Comparison of ENCODE assay signal across 10 mouse cellular contexts in genomic region chr11:86841261-86841660, GRCm38 (mm10). TPM values are rescaled to one million over a fixed set of nuclear protein-coding genes. Genes with fewer than 3 reads are reported as not detected.
DNase-seq lines count a peak whose midpoint lies in the region; ATAC-seq and TF ChIP-seq lines count a peak whose summit lies in the region.
"Had no signal": no experiment of that assay in that cellular context is flagged by ENCODE, and none has a peak within 500 bp of the region (broad histone marks: within the 10 kb centered on the region; RNA-seq: fewer than 3 reads in every experiment).

No protein-coding gene starts in this region.

- no peak overlapping the region for H3K4me2 ChIP-seq in embryonic facial prominence, embryonic 11.5 days (ENCODE audit: low read depth, low read length)
- no peak overlapping the region for H3K4me2 ChIP-seq in intestine, embryonic 15.5 days (replicated peaks)
- H3K4me2 ChIP-seq in intestine, postnatal 0 days (replicated peaks; ENCODE audit: low read depth) = no peak overlapping the region

- H3K4me3 ChIP-seq in embryonic facial prominence, embryonic 11.5 days (ENCODE audit: low read depth, low read length) = no peak overlapping the region
- no peak overlapping the region for H3K4me3 ChIP-seq in embryonic facial prominence, embryonic 10.5 days
- H3K4me3 ChIP-seq in intestine, embryonic 15.5 days (replicated peaks) = no peak overlapping the region
- H3K4me3 ChIP-seq in intestine, postnatal 0 days (ENCODE audit: low read depth, low read length) = no peak overlapping the region

- WGBS in embryonic facial prominence, embryonic 11.5 days = 82% methylated on average over 8 of the region's 8 CpGs
- WGBS in embryonic facial prominence, embryonic 10.5 days = 85% methylated on average over 8 of the region's 8 CpGs
- 72% methylated on average over 8 of the region's 8 CpGs for WGBS in intestine, embryonic 15.5 days
- 80% methylated on average over 8 of the region's 8 CpGs for WGBS in intestine, postnatal 0 days

- H3K27me3 ChIP-seq in embryonic facial prominence, embryonic 11.5 days (ENCODE audit: control insufficient read depth, insufficient read depth, low read length) = no peaks in the 10 kb centered on the region
- no peaks in the 10 kb centered on the region for H3K27me3 ChIP-seq in embryonic facial prominence, embryonic 10.5 days (replicated peaks; ENCODE audit: low read depth, poor library complexity, severe bottlenecking)
- H3K27me3 ChIP-seq in intestine, embryonic 15.5 days (replicated peaks) = no peaks in the 10 kb centered on the region
- H3K27me3 ChIP-seq in intestine, postnatal 0 days (replicated peaks; ENCODE audit: control insufficient read depth, insufficient read depth, low read length) = no peaks in the 10 kb centered on the region

- H3K36me3 ChIP-seq in embryonic facial prominence, embryonic 11.5 days (replicated peaks; ENCODE audit: control insufficient read depth, insufficient read depth, low read depth, low read length) = no peaks in the 10 kb centered on the region
- no peaks in the 10 kb centered on the region for H3K36me3 ChIP-seq in embryonic facial prominence, embryonic 10.5 days (replicated peaks)
- no peaks in the 10 kb centered on the region for H3K36me3 ChIP-seq in intestine, embryonic 15.5 days
- H3K36me3 ChIP-seq in intestine, postnatal 0 days (ENCODE audit: control insufficient read depth, insufficient read depth) = no peaks in the 10 kb centered on the region

- DNase-seq in embryonic facial prominence, embryonic 11.5 days (ENCODE audit: low spot score) = peak; percentile 30
- no peak for DNase-seq in embryonic facial prominence, embryonic 10.5 days (ENCODE audit: low spot score)
- peak; percentile 18 for DNase-seq in right cerebral cortex, postnatal 14 days
- no peak for DNase-seq in right cerebral cortex, postnatal 4 days
- DNase-seq in embryo, embryonic 10.5 days (ENCODE audit: low spot score) = no peak
- DNase-seq in thymus, postnatal 0 days (ENCODE audit: low spot score) = no peak
- DNase-seq: cerebellum, adult 9-10 months; thymus, postnatal 14 days had no signal

- no peak for TF ChIP-seq CTCF in intestine, postnatal 0 days (IDR thresholded peaks at IDR 0.05; ENCODE audit: low read depth)

- H3K9me3 ChIP-seq in embryonic facial prominence, embryonic 11.5 days (replicated peaks; ENCODE audit: control insufficient read depth, low read length) = no peaks in the 10 kb centered on the region
- no peaks in the 10 kb centered on the region for H3K9me3 ChIP-seq in embryonic facial prominence, embryonic 10.5 days
- no peaks in the 10 kb centered on the region for H3K9me3 ChIP-seq in intestine, embryonic 15.5 days
- no peaks in the 10 kb centered on the region for H3K9me3 ChIP-seq in intestine, postnatal 0 days (ENCODE audit: control insufficient read depth)

- no peak overlapping the region for H3K27ac ChIP-seq in embryonic facial prominence, embryonic 11.5 days (replicated peaks; ENCODE audit: low read depth, low read length)
- no peak overlapping the region for H3K27ac ChIP-seq in embryonic facial prominence, embryonic 10.5 days (replicated peaks)
- H3K27ac ChIP-seq in intestine, embryonic 15.5 days = peak overlapping the region; percentile 65
- H3K27ac ChIP-seq in intestine, postnatal 0 days (ENCODE audit: low read depth, low read length) = no peak overlapping the region

- no peak for ATAC-seq in embryonic facial prominence, embryonic 11.5 days (replicated peaks; ENCODE audit: insufficient number of reproducible peaks, low FRiP score, low TSS enrichment, low read depth)
- no peak for ATAC-seq in intestine, embryonic 15.5 days
- ATAC-seq in intestine, postnatal 0 days = no peak

- no peak overlapping the region for H3K9ac ChIP-seq in embryonic facial prominence, embryonic 11.5 days (replicated peaks; ENCODE audit: low read length)
- H3K9ac ChIP-seq in intestine, embryonic 15.5 days = no peak overlapping the region
- H3K9ac ChIP-seq in intestine, postnatal 0 days (ENCODE audit: low read depth, low read length) = no peak overlapping the region

- H3K4me1 ChIP-seq in embryonic facial prominence, embryonic 11.5 days (ENCODE audit: control insufficient read depth, insufficient read depth, low read length) = no peaks in the 10 kb centered on the region
- peaks cover 18% of the 10 kb centered on the region for H3K4me1 ChIP-seq in embryonic facial prominence, embryonic 10.5 days
- peaks cover 6% of the 10 kb centered on the region for H3K4me1 ChIP-seq in intestine, embryonic 15.5 days (replicated peaks)
- H3K4me1 ChIP-seq in intestine, postnatal 0 days (replicated peaks; ENCODE audit: control insufficient read depth, insufficient read depth, low read length) = no peaks in the 10 kb centered on the region

RNA-seq across cellular contexts. Expression of gene Dhx40, which starts 33.7 kb away (rescaled TPM):
- polyA plus RNA-seq in embryonic facial prominence, embryonic 11.5 days (2014; fragmentation: Nextera tagmentation; extraction: Ambion mirVana) = 41.8 and 47.0 TPM in 2 replicates
- 34.6 and 36.2 TPM in 2 replicates for polyA plus RNA-seq in embryonic facial prominence, embryonic 10.5 days (2016; fragmentation: Nextera tagmentation; extraction: Ambion mirVana)
- 15.3 and 16.0 TPM in 2 replicates for polyA plus RNA-seq in intestine, embryonic 15.5 days (2015; fragmentation: Nextera tagmentation; extraction: Ambion mirVana)
- polyA plus RNA-seq in intestine, postnatal 0 days (2015; fragmentation: Nextera tagmentation; extraction: Ambion mirVana) = 8.4 and 8.6 TPM in 2 replicates
- polyA plus RNA-seq in thymus, postnatal 0 days (2015; fragmentation: Nextera tagmentation; extraction: Ambion mirVana) = 20.2 and 20.3 TPM in 2 replicates

Comparison
In these comparisons a context has a peak if more than half of its experiments do, and no peak if none do; other contexts are left out.
1. DNase-seq: peak in embryonic facial prominence, embryonic 11.5 days (single experiment) and right cerebral cortex, postnatal 14 days (single experiment); none in embryonic facial prominence, embryonic 10.5 days (single experiment), right cerebral cortex, postnatal 4 days (single experiment), embryo, embryonic 10.5 days (single experiment) and thymus, postnatal 0 days (single experiment).